Mouse (Mus musculus) C2C12 (cell line): ENCODE data around the gene Gdpd1. TPM values are rescaled to one million over a fixed set of nuclear protein-coding genes. Genes with fewer than 3 reads are reported as not detected.

Experiments
- H3K27me3 ChIP-seq: one replicate; pipeline ENCODE4 v1.6.1; 2011; ENCODE audit not compliant: control insufficient read depth, insufficient read depth, insufficient read length
- H3K36me3 ChIP-seq: one replicate; pipeline ENCODE4 v1.6.1; 2011; ENCODE audit not compliant: control insufficient read depth, insufficient read depth
- H3K4me3 ChIP-seq: one replicate; pipeline ENCODE4 v1.5.1; 2011; ENCODE audit warnings: mild to moderate bottlenecking, control low read depth; ENCODE audit not compliant: poor library complexity, insufficient read depth, severe bottlenecking
- H3K79me2 ChIP-seq: one replicate; pipeline ENCODE4 v1.6.1; 2011; ENCODE audit not compliant: control insufficient read depth, insufficient read depth
- H3K79me3 ChIP-seq: one replicate; pipeline ENCODE4 v1.6.1; 2011; ENCODE audit warnings: low read depth, control low read depth
- H3ac ChIP-seq: one replicate; pipeline ENCODE3; 2011; ENCODE audit warnings: low read depth; ENCODE audit not compliant: control insufficient read depth, insufficient read length
- CEBPB ChIP-seq: IDR thresholded peaks from one replicate; pipeline ENCODE4 v1.6.1; 2011; ENCODE audit warnings: low read depth, mild to moderate bottlenecking, control low read depth, moderate library complexity
- CTCF ChIP-seq: IDR thresholded peaks from one replicate; pipeline ENCODE4 v1.5.1; 2011; ENCODE audit not compliant: control insufficient read depth, insufficient read depth, insufficient read length
- FOSL1 ChIP-seq: IDR thresholded peaks from one replicate; pipeline ENCODE4 v1.8.0; 2011; ENCODE audit warnings: mild to moderate bottlenecking, low read length; ENCODE audit not compliant: poor library complexity, insufficient read depth, severe bottlenecking
- MAX ChIP-seq: IDR thresholded peaks from one replicate; pipeline ENCODE4 v1.6.1; 2011; ENCODE audit warnings: mild to moderate bottlenecking, control low read depth
- MYOD1 ChIP-seq: IDR thresholded peaks from one replicate; pipeline ENCODE4 v1.6.1; 2011; ENCODE audit warnings: low read depth; ENCODE audit not compliant: control insufficient read depth, insufficient read length
- MYOG ChIP-seq: IDR thresholded peaks from one replicate; pipeline ENCODE4 v1.6.1; 2011; ENCODE audit not compliant: control insufficient read depth, insufficient read length; ENCODE audit errors: extremely low read depth
- USF1 ChIP-seq: IDR thresholded peaks from one replicate; pipeline ENCODE4 v1.6.1; 2011; ENCODE audit warnings: low read depth, mild to moderate bottlenecking, control low read depth, moderate library complexity
- polyA plus RNA-seq: library from polyadenylated mRNA; unstranded; fragments of >200 nt; fragmentation: generic; extraction: Trizol; gene quantifications from one replicate; pipeline ENCODE4 v1.2.1, GENCODE M21; 2012; ENCODE audit warnings: missing spikeins

The Gdpd1 gene
- polyA plus RNA-seq, 1 experiment = 7.7 TPM

DNA sequence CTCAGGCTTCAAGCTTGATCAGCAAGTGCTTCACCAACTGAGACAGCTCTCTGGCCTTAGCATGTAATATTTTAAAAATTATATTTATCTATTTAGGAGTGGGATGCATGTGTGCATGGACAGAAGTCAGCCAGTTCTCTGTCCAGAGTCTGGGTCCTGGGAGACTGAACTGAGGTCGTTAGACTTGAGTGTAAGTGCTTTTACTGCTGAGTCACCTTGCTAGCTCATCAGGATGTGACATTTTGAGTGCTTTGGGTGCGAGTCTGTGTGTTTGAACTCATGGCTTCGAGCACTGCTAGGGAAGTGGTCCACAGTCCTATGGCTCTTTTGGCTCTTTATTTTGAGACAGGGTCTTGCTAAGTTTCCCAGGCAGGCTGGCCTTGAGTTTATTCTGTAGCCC is 30.8 kb downstream of the Gdpd1 start:
- H3K4me3 ChIP-seq = no peak overlapping the region
- no peak for TF ChIP-seq MYOG
- TF ChIP-seq CTCF = no peak
- TF ChIP-seq CEBPB = no peak
- TF ChIP-seq USF1 = no peak
- no peak for TF ChIP-seq MAX
- no peak for TF ChIP-seq MYOD1
- no peak for TF ChIP-seq FOSL1
- no peaks in the 10 kb centered on the region for H3K79me3 ChIP-seq
- H3K36me3 ChIP-seq = no peaks in the 10 kb centered on the region
- H3K27me3 ChIP-seq = no peaks in the 10 kb centered on the region
- no peak overlapping the region for H3ac ChIP-seq
- H3K79me2 ChIP-seq = no peaks in the 10 kb centered on the region

GRCm38 (mm10) chr11:87039307-87039963 is 34.4 kb downstream of the Gdpd1 start:
- Histone ChIP-seq H3K79me3 (no peaks in the 10 kb centered on the region), H3K36me3 (no peaks in the 10 kb centered on the region), H3K27me3 (no peaks in the 10 kb centered on the region), H3K4me3 (no peak overlapping the region), H3K79me2 (no peaks in the 10 kb centered on the region), H3ac (no peak overlapping the region)
- TF ChIP-seq CTCF (no peak), MAX (no peak), MYOG (no peak), MYOD1 (no peak), USF1 (no peak), CEBPB (no peak), FOSL1 (no peak)

DNA sequence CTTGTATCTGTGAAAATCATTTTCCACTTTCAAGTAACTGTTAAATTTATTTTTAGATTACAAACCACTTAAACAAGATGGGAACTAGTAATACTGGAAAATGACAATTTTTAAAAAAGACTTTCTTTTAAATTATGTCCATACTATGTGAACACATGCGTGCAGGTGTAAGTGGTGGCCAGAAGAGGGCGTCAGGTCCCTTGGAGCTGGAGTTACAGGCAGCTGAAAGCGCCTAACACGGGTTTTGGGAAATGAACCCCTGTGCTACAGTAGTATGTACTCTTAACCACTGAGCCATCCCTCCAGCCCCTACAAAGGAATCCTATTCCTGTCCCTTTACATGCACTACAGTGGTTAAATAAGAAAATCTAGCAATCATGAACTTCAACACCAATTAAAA is 37.7 kb downstream of the Gdpd1 start:
- no peaks in the 10 kb centered on the region for H3K27me3 ChIP-seq
- H3K4me3 ChIP-seq = no peak overlapping the region
- TF ChIP-seq USF1 = no peak
- no peak for TF ChIP-seq MYOD1
- no peak for TF ChIP-seq FOSL1
- no peak for TF ChIP-seq CEBPB
- no peak for TF ChIP-seq CTCF
- TF ChIP-seq MYOG = no peak
- TF ChIP-seq MAX = no peak
- no peaks in the 10 kb centered on the region for H3K36me3 ChIP-seq
- no peaks in the 10 kb centered on the region for H3K79me2 ChIP-seq
- H3K79me3 ChIP-seq = no peaks in the 10 kb centered on the region
- no peak overlapping the region for H3ac ChIP-seq

- no peaks in the 10 kb centered on the region for H3K79me2 ChIP-seq
- no peak overlapping the region for H3K4me3 ChIP-seq
- TF ChIP-seq MYOD1 (no peak), MYOG (no peak), USF1 (no peak), CTCF (no peak), MAX (no peak), CEBPB (no peak), FOSL1 (no peak)
- H3K36me3 ChIP-seq = no peaks in the 10 kb centered on the region
- no peaks in the 10 kb centered on the region for H3K27me3 ChIP-seq
- H3K79me3 ChIP-seq = no peaks in the 10 kb centered on the region
- H3ac ChIP-seq = no peak overlapping the region
Measured at GRCm38 (mm10) chr11:87028212-87028611, 45.6 kb downstream of the Gdpd1 start.

DNA sequence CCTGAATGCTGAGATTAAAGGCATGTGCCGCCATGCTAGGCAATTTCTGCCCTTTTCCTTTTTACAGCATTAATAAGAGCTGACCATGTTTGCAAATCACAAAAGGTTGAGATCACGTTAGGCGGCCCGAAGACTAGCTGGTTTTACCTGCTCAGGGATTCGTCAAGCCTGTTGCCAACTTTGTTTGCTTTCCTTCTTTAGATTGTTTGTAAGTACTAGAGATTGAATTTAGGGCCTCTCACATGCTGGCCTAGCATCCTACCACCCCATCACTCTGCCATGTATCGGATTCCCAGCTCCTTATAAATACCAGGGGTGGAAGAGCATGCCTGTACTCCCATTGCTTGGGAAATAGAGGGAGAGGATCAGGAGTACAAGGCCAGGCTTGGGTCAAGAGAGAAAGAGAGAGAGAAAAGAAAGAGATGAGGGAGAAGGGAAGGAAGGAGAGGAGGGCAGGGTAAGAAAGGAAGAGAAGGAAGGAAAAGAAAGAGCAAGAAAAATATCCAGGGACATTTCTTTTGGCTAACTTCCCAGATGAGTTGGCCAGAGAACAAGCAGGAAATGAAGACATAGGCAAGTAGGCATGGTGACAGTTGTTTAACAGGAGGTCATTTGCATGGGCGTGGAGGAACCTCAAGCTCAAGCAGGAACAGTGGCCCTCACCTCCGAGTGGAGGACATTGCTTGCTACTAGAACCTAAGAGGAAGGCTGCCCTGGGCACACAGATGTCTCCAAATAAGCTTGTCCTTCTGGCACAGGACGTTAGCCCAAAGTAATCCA is 47.6 kb downstream of the Gdpd1 start:
- Histone ChIP-seq H3K79me2 (no peaks in the 10 kb centered on the region), H3K79me3 (no peaks in the 10 kb centered on the region), H3K36me3 (no peaks in the 10 kb centered on the region), H3K4me3 (no peak overlapping the region), H3K27me3 (no peaks in the 10 kb centered on the region), H3ac (no peak overlapping the region)
- no peak for TF ChIP-seq CEBPB
- TF ChIP-seq MAX = no peak
- TF ChIP-seq MYOD1 = no peak
- no peak for TF ChIP-seq FOSL1
- no peak for TF ChIP-seq USF1
- TF ChIP-seq CTCF = no peak
- TF ChIP-seq MYOG = no peak
